Mouse (Mus musculus): ENCODE results near the gene Slc2a9.

DNA sequence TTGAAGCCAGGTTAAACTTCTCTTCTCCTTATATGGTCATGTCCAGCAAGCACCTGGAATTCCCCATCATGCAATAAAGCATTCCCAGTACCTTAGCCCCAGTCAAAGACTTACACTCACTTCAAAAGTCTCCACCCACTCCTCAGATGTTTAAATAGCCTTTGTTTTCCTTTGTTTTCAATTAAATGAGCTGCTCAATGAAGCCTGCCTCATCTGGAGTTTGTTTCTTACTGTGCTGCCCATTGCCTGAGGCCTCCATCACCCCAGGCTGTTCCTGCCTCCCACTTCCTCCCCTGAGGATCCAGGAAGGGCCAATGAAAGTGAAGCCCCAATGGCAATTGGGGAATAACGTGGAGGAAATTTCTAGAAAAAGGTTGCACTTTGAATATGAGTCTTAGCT is 17.9 kb upstream of the Slc2a9 start:
- TF ChIP-seq CTCF (IDR thresholded peaks at IDR 0.05; ENCODE audit: borderline replicate concordance, insufficient read depth, low read length): no peak
- no peak for TF ChIP-seq POLR2A (IDR thresholded peaks at IDR 0.05; ENCODE audit: low read depth, low read length)
